Mouse (Mus musculus) forebrain, embryonic 10.5 days (tissue): ENCODE results near the gene Mylk. TPM values are rescaled to one million over a fixed set of nuclear protein-coding genes. Genes with fewer than 3 reads are reported as not detected.

ENCODE experiments used
- DNase-seq: peaks from one replicate; pipeline ENCODE4 v3.0.0-alpha.2; 2017; ENCODE audit warnings: low spot score; ENCODE audit errors: extremely low spot score
- H3K27ac ChIP-seq: fragments of 300-500 bp; sonication (generic); 2 replicates; pipeline ENCODE4 v1.5.1; 2016; ENCODE audit warnings: mild to moderate bottlenecking
- H3K27me3 ChIP-seq: fragments of 300-500 bp; sonication (generic); 2 replicates; pipeline ENCODE4 v1.6.1; 2016; ENCODE audit warnings: mild to moderate bottlenecking; ENCODE audit not compliant: poor library complexity, severe bottlenecking
- H3K36me3 ChIP-seq: fragments of 300-500 bp; sonication (generic); replicated peaks from 2 replicates; pipeline ENCODE4 v1.6.1; 2016; ENCODE audit warnings: mild to moderate bottlenecking, moderate library complexity
- H3K4me1 ChIP-seq: fragments of 300-500 bp; sonication (generic); 2 replicates; pipeline ENCODE4 v1.6.1; 2016
- H3K4me3 ChIP-seq: fragments of 300-500 bp; sonication (generic); 2 replicates; pipeline ENCODE4 v1.5.1; 2016; ENCODE audit warnings: mild to moderate bottlenecking, moderate library complexity
- H3K9me3 ChIP-seq: fragments of 300-500 bp; sonication (generic); 2 replicates; pipeline ENCODE4 v1.6.1; 2016; ENCODE audit warnings: mild to moderate bottlenecking, moderate library complexity
- WGBS: fragments of 180-500 bp; shearing (Covaris S2); methylation state at CpG from one replicate; pipeline ENCODE4 v1.1.7; 2016; 5-methylcytosine and 5-hydroxymethylcytosine counted together
- polyA plus RNA-seq: library from polyadenylated mRNA; unstranded; fragments of >200 nt; fragmentation: Nextera tagmentation; extraction: Ambion mirVana; gene quantifications from 2 replicates; pipeline ENCODE4 v1.2.1, GENCODE M21; 2016

Gene Mylk
- polyA plus RNA-seq, 1 experiment from 2014 or later = 5.1 TPM

GRCm38 (mm10) chr16:34963008-34963407 lies 218.0 kb downstream of the Mylk start:
- Histone ChIP-seq H3K4me3 (no peak overlapping the region), H3K27ac (no peak overlapping the region), H3K4me1 (peaks cover 37% of the 10 kb centered on the region), H3K36me3 (peaks cover 5% of the 10 kb centered on the region; the same call in 1 of the 2 replicates), H3K9me3 (no peaks in the 10 kb centered on the region), H3K27me3 (no peaks in the 10 kb centered on the region)
- 79% methylated on average over 4 of the region's 4 CpGs for WGBS
- no peak for DNase-seq

- Histone ChIP-seq H3K36me3 (peaks cover 5% of the 10 kb centered on the region; the same call in 1 of the 2 replicates), H3K27ac (no peak overlapping the region), H3K4me3 (no peak overlapping the region), H3K9me3 (no peaks in the 10 kb centered on the region), H3K27me3 (no peaks in the 10 kb centered on the region), H3K4me1 (peaks cover 21% of the 10 kb centered on the region)
- no peak for DNase-seq
- 66% methylated on average over 5 of the region's 5 CpGs for WGBS
These were observed 221.6 kb downstream of the Mylk start for GRCm38 (mm10) chr16:34966620-34967081.

GRCm38 (mm10) chr16:34967120-34967800 lies 222.2 kb downstream of the Mylk start:
- peak; percentile 65 for DNase-seq
- peak overlapping the region; percentile 62; the same call in 1 of the 2 replicates for H3K27ac ChIP-seq
- no peaks in the 10 kb centered on the region for H3K27me3 ChIP-seq
- peaks cover 21% of the 10 kb centered on the region for H3K4me1 ChIP-seq
- no peak overlapping the region for H3K4me3 ChIP-seq
- H3K36me3 ChIP-seq = peaks cover 5% of the 10 kb centered on the region; the same call in 1 of the 2 replicates
- no peaks in the 10 kb centered on the region for H3K9me3 ChIP-seq
- WGBS = 61% methylated on average over 10 of the region's 10 CpGs

GRCm38 (mm10) chr16:34968181-34968580 lies 223.2 kb downstream of the Mylk start:
- H3K36me3 ChIP-seq = peaks cover 5% of the 10 kb centered on the region; the same call in 1 of the 2 replicates
- H3K27me3 ChIP-seq = no peaks in the 10 kb centered on the region
- H3K4me1 ChIP-seq = peaks cover 27% of the 10 kb centered on the region
- H3K4me3 ChIP-seq = no peak overlapping the region
- no peak for DNase-seq
- H3K27ac ChIP-seq = 0 out of 2 replicates have a peak overlapping the region, but pooled peaks have one; percentile 15
- no peaks in the 10 kb centered on the region for H3K9me3 ChIP-seq
- whole genome bisulfite sequencing = 73% methylated on average over 5 of the region's 5 CpGs

GRCm38 (mm10) chr16:34972471-34972870 lies 227.5 kb downstream of the Mylk start:
- Histone ChIP-seq H3K27me3 (no peaks in the 10 kb centered on the region), H3K27ac (no peak overlapping the region), H3K4me1 (peaks cover 15% of the 10 kb centered on the region), H3K9me3 (no peaks in the 10 kb centered on the region), H3K36me3 (no peaks in the 10 kb centered on the region), H3K4me3 (no peak overlapping the region)
- no peak for DNase-seq
- WGBS = 79% methylated on average over 12 of the region's 12 CpGs

- no peak for DNase-seq
- H3K27ac ChIP-seq = no peak overlapping the region
- H3K27me3 ChIP-seq = no peaks in the 10 kb centered on the region
- WGBS = 59% methylated on average over 2 of the region's 2 CpGs
- H3K36me3 ChIP-seq = no peaks in the 10 kb centered on the region; the same call in 1 of the 2 replicates
- no peaks in the 10 kb centered on the region for H3K9me3 ChIP-seq
- peaks cover 6% of the 10 kb centered on the region; the same call in 1 of the 2 replicates for H3K4me1 ChIP-seq
- H3K4me3 ChIP-seq = no peak overlapping the region
These were observed 230.5 kb downstream of the Mylk start for GRCm38 (mm10) chr16:34975544-34975943.

- H3K4me1 ChIP-seq = peaks cover 6% of the 10 kb centered on the region; the same call in 1 of the 2 replicates
- WGBS = 82% methylated on average over 13 of the region's 13 CpGs
- H3K27me3 ChIP-seq = no peaks in the 10 kb centered on the region
- no peaks in the 10 kb centered on the region for H3K9me3 ChIP-seq
- H3K36me3 ChIP-seq = no peaks in the 10 kb centered on the region; the same call in 1 of the 2 replicates
- no peak overlapping the region for H3K27ac ChIP-seq
- no peak overlapping the region for H3K4me3 ChIP-seq
- DNase-seq = no peak
These were observed 231.6 kb downstream of the Mylk start for GRCm38 (mm10) chr16:34976630-34977029.

GRCm38 (mm10) chr16:34978018-34978417 lies 233.0 kb downstream of the Mylk start:
- Histone ChIP-seq H3K27ac (no peak overlapping the region), H3K4me3 (no peak overlapping the region), H3K9me3 (no peaks in the 10 kb centered on the region), H3K27me3 (no peaks in the 10 kb centered on the region), H3K36me3 (no peaks in the 10 kb centered on the region; the same call in 1 of the 2 replicates), H3K4me1 (peaks cover 9% of the 10 kb centered on the region; the same call in 1 of the 2 replicates)
- DNase-seq = no peak
- 91% methylated on average over 7 of the region's 7 CpGs for WGBS

GRCm38 (mm10) chr16:34981009-34981408 lies 236.0 kb downstream of the Mylk start:
- 91% methylated on average over 7 of the region's 7 CpGs for WGBS

GRCm38 (mm10) chr16:34984203-34985030 lies 239.4 kb downstream of the Mylk start:
- no peak overlapping the region for H3K4me3 ChIP-seq
- H3K9me3 ChIP-seq = no peaks in the 10 kb centered on the region
- H3K27me3 ChIP-seq = no peaks in the 10 kb centered on the region
- no peaks in the 10 kb centered on the region for H3K36me3 ChIP-seq
- peaks cover 20% of the 10 kb centered on the region for H3K4me1 ChIP-seq
- DNase-seq = no peak
- 56% methylated on average over 11 of the region's 11 CpGs for WGBS
- H3K27ac ChIP-seq = no peak overlapping the region

More at GRCm38 (mm10) chr16:34981009-34981408, 236.0 kb downstream of the Mylk start:
- Histone ChIP-seq H3K9me3 (no peaks in the 10 kb centered on the region), H3K4me3 (no peak overlapping the region), H3K27ac (no peak overlapping the region), H3K36me3 (no peaks in the 10 kb centered on the region; the same call in 1 of the 2 replicates), H3K27me3 (no peaks in the 10 kb centered on the region), H3K4me1 (peaks cover 20% of the 10 kb centered on the region)
- no peak for DNase-seq

- Histone ChIP-seq H3K36me3 (no peaks in the 10 kb centered on the region), H3K4me1 (peaks cover 20% of the 10 kb centered on the region), H3K27me3 (no peaks in the 10 kb centered on the region), H3K27ac (no peak overlapping the region), H3K9me3 (no peaks in the 10 kb centered on the region), H3K4me3 (no peak overlapping the region)
- DNase-seq = no peak
- 88% methylated on average over 2 of the region's 2 CpGs for WGBS
These were observed 240.0 kb downstream of the Mylk start for GRCm38 (mm10) chr16:34985031-34985346.

GRCm38 (mm10) chr16:34986211-34986825 lies 241.3 kb downstream of the Mylk start:
- no peak for DNase-seq
- Histone ChIP-seq H3K4me3 (no peak overlapping the region), H3K9me3 (no peaks in the 10 kb centered on the region), H3K36me3 (no peaks in the 10 kb centered on the region), H3K27ac (no peak overlapping the region), H3K4me1 (peaks cover 20% of the 10 kb centered on the region), H3K27me3 (no peaks in the 10 kb centered on the region)
- WGBS = 93% methylated on average over 13 of the region's 13 CpGs
